ENCODE assay signal across 32 mouse cellular contexts in genomic region chr8:89032412-89032811, GRCm38 (mm10). TPM values are rescaled to one million over a fixed set of nuclear protein-coding genes. Genes with fewer than 3 reads are reported as not detected.
DNase-seq lines count a peak whose midpoint lies in the region; ATAC-seq and TF ChIP-seq lines count a peak whose summit lies in the region.
"Had no signal": no experiment of that assay in that cellular context is flagged by ENCODE, and none has a peak within 500 bp of the region (broad histone marks: within the 10 kb centered on the region; RNA-seq: fewer than 3 reads in every experiment).

No protein-coding gene starts in this region.

- 0 out of 2 replicates have a peak, but pooled peaks have one; percentile 55 for ATAC-seq in kidney, embryonic 15.5 days (replicated peaks; ENCODE audit: low FRiP score)
- no peak for ATAC-seq in midbrain, embryonic 16.5 days
- ATAC-seq: CD4-positive, CD25-positive, alpha-beta regulatory T cell, adult 4 months; hindbrain, embryonic 16.5 days; midbrain, embryonic 13.5 days; Patski had no signal

- peaks cover 66% of the 10 kb centered on the region for H3K4me1 ChIP-seq in kidney, embryonic 15.5 days
- H3K4me1 ChIP-seq in midbrain, embryonic 10.5 days, result peaks cover 88% of the 10 kb centered on the region
- no peaks in the 10 kb centered on the region for H3K4me1 ChIP-seq in midbrain, embryonic 16.5 days (ENCODE audit: control insufficient read depth, insufficient read depth, low read length)
- H3K4me1 ChIP-seq: lung, embryonic 15.5 days had no signal

- H3K4me3 ChIP-seq in kidney, embryonic 15.5 days (replicated peaks), result no peak overlapping the region
- H3K4me3 ChIP-seq in midbrain, embryonic 10.5 days, result no peak overlapping the region
- H3K4me3 ChIP-seq in midbrain, embryonic 16.5 days (ENCODE audit: low read depth, low read length), result no peak overlapping the region
- H3K4me3 ChIP-seq in layer of hippocampus, adult 2 months, result no peak overlapping the region
- H3K4me3 ChIP-seq: erythroblast, embryonic 14.5 days; forebrain, embryonic 12.5 days; heart, embryonic 13.5 days; left cerebral cortex, adult 2 months; limb, embryonic 13.5 days; lung, embryonic 15.5 days; midbrain, embryonic 13.5 days had no signal

- peak overlapping the region; percentile 1; the same call in 1 of the 2 replicates for H3K27ac ChIP-seq in kidney, embryonic 15.5 days
- H3K27ac ChIP-seq in midbrain, embryonic 10.5 days (replicated peaks), result peak overlapping the region; percentile 4; the same call in 1 of the 2 replicates
- no peak overlapping the region for H3K27ac ChIP-seq in midbrain, embryonic 16.5 days (ENCODE audit: low read length)
- H3K27ac ChIP-seq in layer of hippocampus, adult 2 months, result no peak overlapping the region
- H3K27ac ChIP-seq: forebrain, embryonic 12.5 days; heart, embryonic 13.5 days; left cerebral cortex, adult 2 months; limb, embryonic 13.5 days; lung, embryonic 15.5 days; midbrain, embryonic 13.5 days had no signal

- no peak for DNase-seq in kidney, postnatal 10 days
- DNase-seq in midbrain, embryonic 10.5 days (ENCODE audit: low spot score), result no peak
- peak; percentile 25 for DNase-seq in ES-CJ7 (ENCODE audit: low read depth, low spot score)
- DNase-seq in layer of hippocampus, adult 2 months (ENCODE audit: low spot score in 2 of 2), result no peak
- DNase-seq in urinary bladder, postnatal 4 days (ENCODE audit: low spot score in 2 of 2), result no peak
- DNase-seq: adrenal gland, postnatal 25 days; cerebellum, adult 18-20 months; cerebellum, postnatal 10 days; gastrocnemius, postnatal 10 days; heart, postnatal 10 days; kidney, adult 8-10 months; thymus, adult 2 months; thymus, postnatal 36 days had no signal

- no peak for TF ChIP-seq CTCF in layer of hippocampus, adult 2 months (conservative IDR thresholded peaks at IDR 0.05)

- peaks cover 55% of the 10 kb centered on the region for H3K36me3 ChIP-seq in kidney, embryonic 15.5 days
- H3K36me3 ChIP-seq in midbrain, embryonic 10.5 days, result peaks cover 60% of the 10 kb centered on the region
- no peaks in the 10 kb centered on the region for H3K36me3 ChIP-seq in midbrain, embryonic 16.5 days (ENCODE audit: control insufficient read depth, insufficient read depth, low read length)
- H3K36me3 ChIP-seq: lung, embryonic 15.5 days had no signal

- WGBS in kidney, embryonic 15.5 days, result 62% methylated on average over 13 of the region's 13 CpGs
- WGBS in midbrain, embryonic 10.5 days, result 90% methylated on average over 13 of the region's 13 CpGs
- WGBS in midbrain, embryonic 16.5 days, result 89% methylated on average over 13 of the region's 13 CpGs

- H3K27me3 ChIP-seq in kidney, embryonic 15.5 days, result peaks cover 30% of the 10 kb centered on the region
- peaks cover 10% of the 10 kb centered on the region; the same call in 1 of the 2 replicates for H3K27me3 ChIP-seq in midbrain, embryonic 10.5 days (ENCODE audit: low read depth, poor library complexity, severe bottlenecking)
- peaks cover 7% of the 10 kb centered on the region; the same call in 1 of the 2 replicates for H3K27me3 ChIP-seq in midbrain, embryonic 16.5 days (ENCODE audit: control insufficient read depth, insufficient read depth, low read depth, low read length)
- H3K27me3 ChIP-seq: Patski had no signal

- H3K9ac ChIP-seq in kidney, embryonic 15.5 days, result no peak overlapping the region
- no peak overlapping the region for H3K9ac ChIP-seq in midbrain, embryonic 16.5 days (ENCODE audit: low read depth, low read length)
- H3K9ac ChIP-seq: forebrain, embryonic 12.5 days; heart, embryonic 13.5 days; limb, embryonic 13.5 days; lung, embryonic 15.5 days; midbrain, embryonic 13.5 days had no signal

- H3K4me2 ChIP-seq in kidney, embryonic 15.5 days, result no peak overlapping the region
- H3K4me2 ChIP-seq in midbrain, embryonic 16.5 days (ENCODE audit: low read length), result no peak overlapping the region
- H3K4me2 ChIP-seq: forebrain, embryonic 12.5 days; heart, embryonic 13.5 days; limb, embryonic 13.5 days; liver, embryonic 11.5 days; lung, embryonic 15.5 days; midbrain, embryonic 13.5 days had no signal

- H3K9me3 ChIP-seq in kidney, embryonic 15.5 days (replicated peaks), result no peaks in the 10 kb centered on the region
- H3K9me3 ChIP-seq in midbrain, embryonic 10.5 days (replicated peaks), result no peaks in the 10 kb centered on the region
- no peaks in the 10 kb centered on the region for H3K9me3 ChIP-seq in midbrain, embryonic 16.5 days (replicated peaks; ENCODE audit: control insufficient read depth, low read length, poor library complexity, severe bottlenecking)
- H3K9me3 ChIP-seq: forebrain, embryonic 12.5 days; heart, embryonic 13.5 days; limb, embryonic 13.5 days; lung, embryonic 15.5 days; midbrain, embryonic 13.5 days had no signal

RNA-seq across cellular contexts. Expression of gene Sall1, which starts 11.6 kb away (rescaled TPM):
- 42.4 TPM in 2 replicates for polyA plus RNA-seq in kidney, embryonic 15.5 days (2015; fragmentation: Nextera tagmentation; extraction: Ambion mirVana)
- 15.3 and 17.5 TPM in 2 replicates for polyA plus RNA-seq in midbrain, embryonic 10.5 days (2016; fragmentation: Nextera tagmentation; extraction: Ambion mirVana)
- polyA plus RNA-seq in midbrain, embryonic 16.5 days (2015; fragmentation: Nextera tagmentation; extraction: Ambion mirVana), result 5.1 and 5.8 TPM in 2 replicates
- total RNA-seq in layer of hippocampus, adult 2 months (2021), result 10 to 100 TPM; 12.9 to 13.7 TPM
- total RNA-seq: adrenal gland, postnatal 25 days; common myeloid progenitor, adult 5-6 weeks; hematopoietic stem cell, adult 5-6 weeks; megakaryocyte progenitor cell, adult 5-6 weeks; MEL; monocyte, adult 5-6 weeks; neutrophil, adult 5-6 weeks had no signal
- polyA plus RNA-seq: CD4-positive, CD25-positive, alpha-beta regulatory T cell, adult 4 months; erythroblast, embryonic 14.5 days had no signal

Comparison
In these comparisons a context has a peak if more than half of its experiments do, and no peak if none do; other contexts are left out.
1. H3K27ac ChIP-seq: peak in kidney, embryonic 15.5 days (single experiment) and midbrain, embryonic 10.5 days (single experiment); none in midbrain, embryonic 16.5 days (single experiment) and layer of hippocampus, adult 2 months (single experiment).